31 mouse cellular contexts compared by ENCODE assay signal in the genomic region with DNA sequence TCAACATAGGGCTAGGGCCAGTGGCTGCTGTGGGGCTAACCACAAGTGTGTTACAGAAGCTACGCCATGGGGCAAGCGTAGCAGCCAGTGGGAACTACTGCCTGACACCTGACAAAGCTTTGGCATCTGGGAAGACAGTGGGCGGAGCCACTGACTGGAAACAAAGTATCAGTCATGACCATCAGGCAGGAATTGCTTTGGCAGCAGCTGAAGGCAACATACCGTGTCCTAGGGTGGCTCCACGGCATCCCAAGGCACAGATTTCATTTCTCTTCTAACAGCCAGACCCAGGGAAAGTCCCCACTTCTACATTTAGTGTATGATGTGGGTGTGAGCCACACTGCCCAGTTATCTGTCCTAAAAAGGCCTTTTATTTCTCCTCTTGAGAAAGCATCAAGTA. TPM values are rescaled to one million over a fixed set of nuclear protein-coding genes. Genes with fewer than 3 reads are reported as not detected.
DNase-seq lines count a peak whose midpoint lies in the region; ATAC-seq and TF ChIP-seq lines count a peak whose summit lies in the region.
"Had no signal": no experiment of that assay in that cellular context is flagged by ENCODE, and none has a peak within 500 bp of the region (broad histone marks: within the 10 kb centered on the region; RNA-seq: fewer than 3 reads in every experiment).

No protein-coding gene starts in this region.

- no peak for TF ChIP-seq EP300 in lung, postnatal 0 days (IDR thresholded peaks at IDR 0.05)

- H3K4me3 ChIP-seq in heart, embryonic 10.5 days: no peak overlapping the region
- no peak overlapping the region for H3K4me3 ChIP-seq in lung, postnatal 0 days (ENCODE audit: low read depth, low read length)
- H3K4me3 ChIP-seq: erythroblast, embryonic 14.5 days; forebrain, embryonic 13.5 days; heart, embryonic 13.5 days; limb, embryonic 12.5 days; liver, embryonic 15.5 days; midbrain, embryonic 12.5 days; myocyte; neural tube, embryonic 12.5 days had no signal

- no peak overlapping the region for H3K4me2 ChIP-seq in lung, postnatal 0 days (replicated peaks; ENCODE audit: low read depth, low read length)
- H3K4me2 ChIP-seq: forebrain, embryonic 13.5 days; heart, embryonic 13.5 days; hindbrain, embryonic 14.5 days; limb, embryonic 12.5 days; liver, embryonic 15.5 days; lung, embryonic 14.5 days; midbrain, embryonic 12.5 days; neural tube, embryonic 12.5 days had no signal

- peak; percentile 28; the same call in 1 of the 2 replicates for ATAC-seq in lung, postnatal 0 days
- ATAC-seq: forebrain, embryonic 13.5 days; intestine, postnatal 0 days had no signal

- peaks cover 23% of the 10 kb centered on the region for H3K4me1 ChIP-seq in heart, embryonic 10.5 days
- no peaks in the 10 kb centered on the region for H3K4me1 ChIP-seq in lung, postnatal 0 days (ENCODE audit: insufficient read depth, low read depth, low read length)
- H3K4me1 ChIP-seq: liver, embryonic 15.5 days had no signal

- no peaks in the 10 kb centered on the region for H3K27me3 ChIP-seq in heart, embryonic 10.5 days (ENCODE audit: insufficient read depth, poor library complexity, severe bottlenecking)
- H3K27me3 ChIP-seq in lung, postnatal 0 days (replicated peaks; ENCODE audit: insufficient read depth, low read length): no peaks in the 10 kb centered on the region
- H3K27me3 ChIP-seq: forebrain, embryonic 13.5 days; heart, embryonic 13.5 days; limb, embryonic 12.5 days; liver, embryonic 15.5 days; midbrain, embryonic 12.5 days; neural tube, embryonic 12.5 days had no signal

- WGBS in heart, embryonic 10.5 days: 69% methylated on average over 5 of the region's 5 CpGs
- 63% methylated on average over 5 of the region's 5 CpGs for whole genome bisulfite sequencing in lung, postnatal 0 days

- H3K36me3 ChIP-seq in heart, embryonic 10.5 days: no peaks in the 10 kb centered on the region
- H3K36me3 ChIP-seq in lung, postnatal 0 days (ENCODE audit: insufficient read depth, low read length): no peaks in the 10 kb centered on the region
- H3K36me3 ChIP-seq: heart, embryonic 13.5 days; limb, embryonic 12.5 days; liver, embryonic 15.5 days; midbrain, embryonic 12.5 days; neural tube, embryonic 12.5 days had no signal

- DNase-seq in heart, postnatal 10 days: peak; percentile 37 to 52
- DNase-seq in heart, embryonic 10.5 days (ENCODE audit: low spot score): no peak
- no peak for DNase-seq in lung, postnatal 0 days (ENCODE audit: low spot score)
- DNase-seq in lung, postnatal 14 days: no peak
- peak; percentile 33 for DNase-seq in ZHBTc4 (ENCODE audit: low read depth, low spot score)
- no peak for DNase-seq in thymus, adult 18-20 months
- DNase-seq in left cerebral cortex, adult 9 months (ENCODE audit: low spot score in 2 of 2): no peak
- DNase-seq: adrenal gland, adult 2 months; adrenal gland, postnatal 36 days; B cell, adult 2 months; cerebellum, adult 2 months; cerebellum, postnatal 14 days; gastrocnemius, postnatal 36 days; heart, adult 18-20 months; layer of hippocampus, adult 9-11 months; lung, embryonic 14.5 days; lung, postnatal 36 days; right cerebral cortex, adult 18-20 months had no signal

- H3K27ac ChIP-seq in heart, embryonic 10.5 days: no peak overlapping the region
- H3K27ac ChIP-seq in lung, postnatal 0 days (ENCODE audit: low read length): no peak overlapping the region
- H3K27ac ChIP-seq: forebrain, embryonic 13.5 days; heart, embryonic 13.5 days; hindbrain, embryonic 14.5 days; kidney, postnatal 0 days; limb, embryonic 12.5 days; liver, embryonic 15.5 days; midbrain, embryonic 12.5 days; neural tube, embryonic 12.5 days; stomach, postnatal 0 days had no signal

- H3K9ac ChIP-seq in lung, postnatal 0 days (replicated peaks; ENCODE audit: low read depth): no peak overlapping the region
- H3K9ac ChIP-seq: forebrain, embryonic 13.5 days; heart, embryonic 13.5 days; hindbrain, embryonic 14.5 days; limb, embryonic 12.5 days; liver, embryonic 15.5 days; lung, embryonic 14.5 days; midbrain, embryonic 12.5 days; neural tube, embryonic 12.5 days had no signal

- H3K9me3 ChIP-seq in heart, embryonic 10.5 days: no peaks in the 10 kb centered on the region
- H3K9me3 ChIP-seq in lung, postnatal 0 days (ENCODE audit: low read length): no peaks in the 10 kb centered on the region
- H3K9me3 ChIP-seq: forebrain, embryonic 13.5 days; heart, embryonic 13.5 days; limb, embryonic 12.5 days; liver, embryonic 15.5 days; midbrain, embryonic 12.5 days; neural tube, embryonic 12.5 days had no signal

- no peak for TF ChIP-seq CTCF in lung, postnatal 0 days (IDR thresholded peaks at IDR 0.05)

- intact Hi-C loops in heart, postnatal 10 days (cut with DNase I): no loop called here

RNA-seq across cellular contexts. Expression of a gene that starts 17.6 kb away (rescaled TPM):
- 1 to 10 TPM; 5.3 to 7.2 TPM for total RNA-seq in heart, postnatal 10 days (2021)
- 6.7 and 8.0 TPM in 2 replicates for polyA plus RNA-seq in heart, embryonic 10.5 days (2016; fragmentation: Nextera tagmentation; extraction: Ambion mirVana)
- polyA plus RNA-seq in lung, postnatal 0 days (2015; fragmentation: Nextera tagmentation; extraction: Ambion mirVana): 4.8 and 6.6 TPM in 2 replicates
- total RNA-seq: megakaryocyte, adult 5-6 weeks had no signal
- polyA plus RNA-seq: erythroblast, embryonic 14.5 days had no signal

RNA-seq across cellular contexts. Expression of a gene that starts 47.0 kb away (rescaled TPM):
- total RNA-seq in heart, postnatal 10 days (2021): 10 to 100 TPM; 19.5 to 20.0 TPM
- 2.4 and 3.9 TPM in 2 replicates for polyA plus RNA-seq in heart, embryonic 10.5 days (2016; fragmentation: Nextera tagmentation; extraction: Ambion mirVana)
- polyA plus RNA-seq in lung, postnatal 0 days (2015; fragmentation: Nextera tagmentation; extraction: Ambion mirVana): 3.9 and 4.5 TPM in 2 replicates

Comparison
In these comparisons a context has a peak if more than half of its experiments do, and no peak if none do; other contexts are left out.
1. DNase-seq: peak in heart, postnatal 10 days (2 of 2) and ZHBTc4 (single experiment); none in heart, embryonic 10.5 days (single experiment), lung, postnatal 0 days (single experiment), lung, postnatal 14 days (single experiment), thymus, adult 18-20 months (0 of 2) and left cerebral cortex, adult 9 months (0 of 2).